Mouse (Mus musculus) liver, embryonic 14.5 days (tissue): Measurements from ENCODE around the gene Grsf1. TPM values are rescaled to one million over a fixed set of nuclear protein-coding genes. Genes with fewer than 3 reads are reported as not detected.
A peak's percentile ranks its signal among the peaks of the same experiment; 100 is the strongest.

Experiments
- ATAC-seq: fragments of 200-750 bp; cut with Nextera tagmentation; 2 replicates; pipeline ENCODE4 v1.8.0; 2017; ENCODE audit warnings: moderate number of reproducible peaks, mild to moderate bottlenecking, moderate library complexity; ENCODE audit not compliant: insufficient read depth
- DNase-seq, 3 experiments: peaks; one replicate each; pipeline ENCODE4 v3.0.0-alpha.2; 2012 to 2013; ENCODE audit warnings: low read depth in 3 of 3, low spot score in 3 of 3
- H3K27ac ChIP-seq: fragments of 300-500 bp; sonication (generic); 2 replicates; pipeline ENCODE4 v1.5.1; 2014; ENCODE audit warnings: moderate library complexity, mild to moderate bottlenecking, control low read depth, inconsistent platforms
- H3K27me3 ChIP-seq: fragments of 300-500 bp; sonication (generic); 2 replicates; pipeline ENCODE4 v1.6.1; 2014; ENCODE audit warnings: mild to moderate bottlenecking, low read length, moderate library complexity; ENCODE audit not compliant: control insufficient read depth, insufficient read depth
- H3K36me3 ChIP-seq: fragments of 300-500 bp; sonication (generic); replicated peaks from 2 replicates; pipeline ENCODE4 v1.6.1; 2014; ENCODE audit warnings: low read depth; ENCODE audit not compliant: control insufficient read depth, insufficient read depth
- H3K4me1 ChIP-seq, 2 experiments: fragments of 200-500 bp in 1 of 2; fragments of 300-500 bp in 1 of 2; sonication (generic) in 1 of 2; replicated peaks; 2 replicates each; pipeline ENCODE4 v1.6.1; 2012 to 2014; ENCODE audit warnings: antibody characterized with exemption in 1 of 2, inconsistent platforms in 1 of 2, low read length in 1 of 2; ENCODE audit not compliant: control insufficient read depth in 2 of 2, insufficient read depth in 2 of 2
- H3K4me2 ChIP-seq: fragments of 300-500 bp; sonication (generic); 2 replicates; pipeline ENCODE4 v1.6.1; 2014; ENCODE audit warnings: low read depth, mild to moderate bottlenecking, control low read depth, moderate library complexity
- H3K4me3 ChIP-seq, 2 experiments: fragments of 200-500 bp in 1 of 2; fragments of 300-500 bp in 1 of 2; sonication (generic) in 1 of 2; 2 replicates each; pipeline ENCODE4 v1.5.1; 2012 to 2014; ENCODE audit warnings: low read depth in 2 of 2, low read length in 2 of 2, mild to moderate bottlenecking in 2 of 2, control low read depth in 1 of 2, inconsistent platforms in 1 of 2, moderate library complexity in 1 of 2; ENCODE audit not compliant: insufficient read depth in 1 of 2
- H3K9ac ChIP-seq: fragments of 300-500 bp; sonication (generic); replicated peaks from 2 replicates; pipeline ENCODE4 v1.6.1; 2014; ENCODE audit warnings: mild to moderate bottlenecking, control low read depth, moderate library complexity
- H3K9me3 ChIP-seq: fragments of 300-500 bp; sonication (generic); 2 replicates; pipeline ENCODE4 v1.6.1; 2016; ENCODE audit warnings: low read length, mixed read lengths; ENCODE audit not compliant: control insufficient read depth
- CTCF ChIP-seq: IDR thresholded peaks from 2 replicates; pipeline ENCODE4 v1.5.1; 2016; ENCODE audit warnings: antibody characterized with exemption, low read depth, control low read depth
- EP300 ChIP-seq: IDR thresholded peaks from 2 replicates; pipeline ENCODE4 v1.6.1; 2016; ENCODE audit warnings: antibody characterized with exemption, low read depth
- WGBS: fragments of 180-500 bp; shearing (Covaris S2); extraction: QIAGEN DNeasy Blood & Tissue Kit; methylation state at CpG from one replicate; pipeline ENCODE4 v1.1.7; 2014; ENCODE audit not compliant: insufficient replicate concordance; 5-methylcytosine and 5-hydroxymethylcytosine counted together
- polyA plus RNA-seq, 2 experiments: library from polyadenylated mRNA; depleted of rRNA in 1 of 2; stranded (reverse) in 1 of 2; unstranded in 1 of 2; fragments of >200 nt; fragmentation: Nextera tagmentation in 1 of 2; extraction: Ambion mirVana in 1 of 2; gene quantifications; 2 replicates each; pipeline versions ENCODE4 v1.2.1 to v1.2.3; 2012 to 2014

Gene Grsf1
- polyA plus RNA-seq, 2 experiments, result 20.3 to 27.5 TPM

GRCm38 (mm10) chr5:88721003-88721475 lies 45.1 kb upstream of the Grsf1 start:
- Histone ChIP-seq H3K9me3 (no peaks in the 10 kb centered on the region), H3K4me3 (peak overlapping the region; percentile 81 to 99), H3K36me3 (peaks cover 2% of the 10 kb centered on the region; the same call in 1 of the 2 replicates), H3K4me2 (peak overlapping the region; percentile 77), H3K4me1 (peaks cover 35 to 36% of the 10 kb centered on the region in 2 experiments), H3K27me3 (no peaks in the 10 kb centered on the region), H3K9ac (peak overlapping the region; percentile 99), H3K27ac (peak overlapping the region; percentile 91)
- DNase-seq, result no peak
- WGBS, result under 1% methylated on average over 38 of the region's 38 CpGs
- ATAC-seq, result peak; percentile 38
- TF ChIP-seq CTCF, result no peak
- no peak for TF ChIP-seq EP300

GRCm38 (mm10) chr5:88720116-88721002 lies 44.4 kb upstream of the Grsf1 start, which contains the start of gene Mob1b:
TSS of gene Mob1b (plus strand) at chr5:88720855.
- under 1% methylated on average over 54 of the region's 54 CpGs for WGBS
- Histone ChIP-seq H3K4me1 (peaks cover 30 to 33% of the 10 kb centered on the region in 2 experiments), H3K4me3 (peak within 1 kb of the TSS; percentile 81 to 99), H3K36me3 (no peaks in the 10 kb centered on the region; the same call in 1 of the 2 replicates), H3K27ac (peak within 1 kb of the TSS; percentile 91), H3K9me3 (no peaks in the 10 kb centered on the region), H3K27me3 (no peaks in the 10 kb centered on the region), H3K4me2 (peak within 1 kb of the TSS; percentile 94), H3K9ac (peak within 1 kb of the TSS; percentile 99)
- DNase-seq (peak; percentile 87 to 90 (median 87)), ATAC-seq (peak; percentile 84)
- TF ChIP-seq CTCF (no peak), EP300 (peak; percentile 71)

DNA sequence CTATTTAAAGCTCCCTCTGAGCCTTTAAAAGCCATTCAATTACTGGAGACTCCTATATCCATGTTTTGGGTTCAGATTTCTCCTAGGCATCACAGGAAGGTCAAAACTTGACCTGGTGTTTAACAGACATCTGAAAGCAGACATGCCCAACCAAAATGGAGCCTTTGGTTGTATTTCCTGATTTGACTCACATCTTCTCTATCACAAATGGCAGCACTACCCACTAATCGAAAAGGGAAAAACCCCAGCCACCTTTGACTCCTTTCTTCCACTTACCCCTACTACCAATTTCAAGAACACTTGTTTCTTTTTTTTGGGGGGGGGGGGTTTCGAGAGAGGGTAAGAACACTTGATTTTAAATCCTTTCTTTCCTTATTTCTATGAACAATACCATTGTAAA lies 41.0 kb upstream of the Grsf1 start:
- no peaks in the 10 kb centered on the region for H3K9me3 ChIP-seq
- no peaks in the 10 kb centered on the region for H3K36me3 ChIP-seq
- peaks cover 4 to 5% of the 10 kb centered on the region in 2 experiments for H3K4me1 ChIP-seq
- no peak overlapping the region for H3K27ac ChIP-seq
- WGBS, result 46% methylated on average over 2 of the region's 2 CpGs
- ATAC-seq, result no peak
- no peak for DNase-seq
- H3K4me2 ChIP-seq, result no peak overlapping the region
- H3K4me3 ChIP-seq, result no peak overlapping the region
- no peaks in the 10 kb centered on the region for H3K27me3 ChIP-seq
- no peak overlapping the region for H3K9ac ChIP-seq
- TF ChIP-seq EP300 (no peak), CTCF (no peak)

- Histone ChIP-seq H3K4me1 (0 out of 4 replicates have a peak, but pooled peaks cover 0 to 3% of the 10 kb centered on the region in 2 experiments), H3K9me3 (no peaks in the 10 kb centered on the region), H3K4me3 (no peak overlapping the region), H3K27ac (no peak overlapping the region), H3K9ac (no peak overlapping the region), H3K36me3 (no peaks in the 10 kb centered on the region), H3K27me3 (no peaks in the 10 kb centered on the region), H3K4me2 (no peak overlapping the region)
- no peak for DNase-seq
- TF ChIP-seq CTCF (no peak), EP300 (no peak)
- 63% methylated on average over 6 of the region's 6 CpGs for WGBS
- no peak for ATAC-seq
Observed at GRCm38 (mm10) chr5:88712328-88712727, 36.4 kb upstream of the Grsf1 start.

DNA sequence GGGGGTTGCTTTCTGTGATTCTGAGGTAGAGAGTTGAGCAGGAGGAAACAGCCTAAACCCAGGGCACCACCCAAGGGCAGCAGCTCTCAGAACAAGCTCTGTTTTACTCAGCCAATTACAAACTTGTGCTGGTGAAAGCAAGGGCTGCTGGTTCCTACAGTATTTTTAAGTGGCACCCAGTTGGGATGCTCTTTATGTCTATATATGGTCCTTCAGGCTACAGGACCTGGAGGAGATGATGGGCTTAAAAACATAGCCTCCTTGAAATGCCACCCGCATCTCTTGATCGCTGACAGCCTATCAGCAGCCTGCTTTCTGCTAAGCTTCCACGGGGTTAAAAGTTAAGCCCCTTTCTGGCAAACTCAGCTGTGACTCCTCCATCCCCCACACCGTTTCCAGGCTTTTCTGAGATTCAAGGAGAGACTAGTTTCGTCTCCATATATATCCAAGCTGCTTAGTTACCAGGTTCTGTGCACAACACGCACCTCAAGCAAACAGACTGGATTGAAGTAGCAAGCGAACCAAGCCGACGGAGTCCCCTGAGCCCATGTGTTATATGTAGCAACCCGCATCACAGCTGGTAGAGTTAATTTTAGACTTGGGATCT lies 35.8 kb upstream of the Grsf1 start:
- Histone ChIP-seq H3K27ac (no peak overlapping the region), H3K27me3 (no peaks in the 10 kb centered on the region), H3K9me3 (no peaks in the 10 kb centered on the region), H3K4me3 (no peak overlapping the region), H3K4me1 (0 out of 4 replicates have a peak, but pooled peaks cover 0 to 3% of the 10 kb centered on the region in 2 experiments), H3K36me3 (no peaks in the 10 kb centered on the region), H3K9ac (no peak overlapping the region), H3K4me2 (no peak overlapping the region)
- DNase-seq (no peak), ATAC-seq (no peak)
- 55% methylated on average over 10 of the region's 10 CpGs for WGBS
- TF ChIP-seq EP300 (no peak), CTCF (no peak)
